ENCODE assay signal across 9 mouse cellular contexts in the genomic region with DNA sequence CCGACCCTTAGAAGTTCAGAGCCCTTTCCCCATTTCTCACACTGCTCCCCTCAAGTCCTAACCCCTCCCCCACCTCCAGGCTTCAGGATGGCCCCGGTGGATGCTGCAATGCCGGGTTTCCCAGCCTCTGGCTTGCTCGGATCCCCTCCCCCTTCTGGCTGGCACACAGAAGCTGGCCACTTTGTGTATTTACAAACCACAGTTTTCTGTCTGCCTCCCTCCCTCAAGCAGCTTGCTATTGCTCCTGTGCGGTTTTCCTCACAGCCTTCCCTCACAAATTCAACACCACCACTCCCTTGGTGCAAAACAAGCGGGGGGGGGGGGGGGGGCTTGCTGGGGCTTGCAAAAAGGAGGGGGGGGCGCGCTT.
DNase-seq lines count a peak whose midpoint lies in the region; ATAC-seq lines count a peak whose summit lies in the region.
"Had no signal": no experiment of that assay in that cellular context is flagged by ENCODE, and none has a peak within 500 bp of the region (broad histone marks: within the 10 kb centered on the region; RNA-seq: fewer than 3 reads in every experiment).

No protein-coding gene starts in this region.

- peak; percentile 56 for DNase-seq in embryo, embryonic 10 days (ENCODE audit: low spot score)
- no peak for DNase-seq in embryo, embryonic 9.5 days (ENCODE audit: extremely low spot score)
- no peak for DNase-seq in hindbrain, embryonic 14.5 days (ENCODE audit: low spot score)
- peak; percentile 35 for DNase-seq in midbrain, embryonic 10.5 days (ENCODE audit: low spot score)
- no peak for DNase-seq in left cerebral cortex, adult 18-20 months (ENCODE audit: low spot score in 2 of 2)
- DNase-seq in gastrocnemius, adult 18-20 months (ENCODE audit: low spot score) = no peak
- no peak for DNase-seq in urinary bladder, postnatal 4 days (ENCODE audit: low spot score in 2 of 2)

- 0 out of 2 replicates have a peak, but pooled peaks have one; percentile 19 for ATAC-seq in common myeloid progenitor, adult 5-6 weeks (replicated peaks; ENCODE audit: low read depth, poor library complexity, severe bottlenecking)
- peak; percentile 38 for ATAC-seq in hindbrain, embryonic 14.5 days (ENCODE audit: low FRiP score)

- H3K4me3 ChIP-seq in hindbrain, embryonic 14.5 days (replicated peaks; ENCODE audit: low read length) = no peak overlapping the region
- peak overlapping the region; percentile 42 for H3K4me3 ChIP-seq in midbrain, embryonic 10.5 days
- H3K4me3 ChIP-seq: megakaryocyte, embryonic 14.5 days had no signal

- H3K36me3 ChIP-seq in hindbrain, embryonic 14.5 days (replicated peaks; ENCODE audit: control insufficient read depth, insufficient read depth) = no peaks in the 10 kb centered on the region
- no peaks in the 10 kb centered on the region for H3K36me3 ChIP-seq in midbrain, embryonic 10.5 days

- WGBS in hindbrain, embryonic 14.5 days = 3% methylated on average over 7 of the region's 8 CpGs
- WGBS in midbrain, embryonic 10.5 days = 8% methylated on average over 7 of the region's 8 CpGs

- no peaks in the 10 kb centered on the region for H3K27me3 ChIP-seq in hindbrain, embryonic 14.5 days (ENCODE audit: control insufficient read depth, insufficient read depth, low read length)
- H3K27me3 ChIP-seq in midbrain, embryonic 10.5 days (ENCODE audit: low read depth, poor library complexity, severe bottlenecking) = no peaks in the 10 kb centered on the region

- H3K9me3 ChIP-seq in hindbrain, embryonic 14.5 days (ENCODE audit: control insufficient read depth, low read length) = no peaks in the 10 kb centered on the region
- H3K9me3 ChIP-seq in midbrain, embryonic 10.5 days (replicated peaks) = no peaks in the 10 kb centered on the region
- H3K9me3 ChIP-seq: megakaryocyte, embryonic 14.5 days had no signal

- H3K4me1 ChIP-seq in hindbrain, embryonic 14.5 days (replicated peaks; ENCODE audit: control insufficient read depth, insufficient read depth, low read length) = peaks cover 35% of the 10 kb centered on the region
- H3K4me1 ChIP-seq in midbrain, embryonic 10.5 days = peaks cover 56% of the 10 kb centered on the region

- H3K27ac ChIP-seq in hindbrain, embryonic 14.5 days = peak overlapping the region; percentile 91
- peak overlapping the region; percentile 80 for H3K27ac ChIP-seq in midbrain, embryonic 10.5 days (replicated peaks)

- peak overlapping the region; percentile 37; the same call in 1 of the 2 replicates for H3K9ac ChIP-seq in hindbrain, embryonic 14.5 days

- peak overlapping the region; percentile 40 for H3K4me2 ChIP-seq in hindbrain, embryonic 14.5 days (replicated peaks)

Comparison
In these comparisons a context has a peak if more than half of its experiments do, and no peak if none do; other contexts are left out.
1. DNase-seq: peak in embryo, embryonic 10 days (single experiment) and midbrain, embryonic 10.5 days (single experiment); none in embryo, embryonic 9.5 days (single experiment), hindbrain, embryonic 14.5 days (single experiment), left cerebral cortex, adult 18-20 months (0 of 2), gastrocnemius, adult 18-20 months (single experiment) and urinary bladder, postnatal 4 days (0 of 2).